Mouse (Mus musculus): ENCODE results near the gene Cntrob. TPM values are rescaled to one million over a fixed set of nuclear protein-coding genes. Genes with fewer than 3 reads are reported as not detected.
"Not testable (repeated sequence)": the region's sequence is repeated elsewhere in the genome, so short reads cannot be mapped to it uniquely, and the experiment has no call there.

Gene Cntrob
- polyA plus RNA-seq, 1 experiment = 17.6 TPM

DNA sequence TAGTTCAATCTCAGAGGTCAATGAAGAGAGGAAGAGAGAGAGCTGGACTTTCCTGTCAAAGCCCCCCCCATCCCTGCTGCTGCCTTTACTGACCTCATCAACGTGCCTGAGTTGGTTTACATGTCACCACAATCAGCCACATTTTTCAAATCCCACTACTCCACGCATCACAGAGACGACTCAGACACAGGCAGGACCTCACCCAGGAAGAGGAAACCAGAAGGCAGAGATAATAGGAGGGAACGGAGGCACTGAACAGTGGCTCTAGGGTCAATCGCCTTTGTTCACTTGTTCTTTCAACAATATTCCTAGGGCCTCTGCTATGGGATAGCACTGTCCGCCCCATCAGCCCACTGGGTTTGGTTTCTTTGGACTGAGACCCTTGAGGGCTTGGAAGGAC is 4.1 kb upstream of the Cntrob start:
- H3K27ac ChIP-seq (ENCODE audit: insufficient read depth, low read length) = no peak overlapping the region
- H3K4me1 ChIP-seq (ENCODE audit: control insufficient read depth, insufficient read depth, low read length) = peaks cover 8% of the 10 kb centered on the region; the same call in 1 of the 2 replicates
- no peak for TF ChIP-seq CTCF (IDR thresholded peaks at IDR 0.05; ENCODE audit: borderline replicate concordance, insufficient read depth, low read length)
- TF ChIP-seq POLR2A (IDR thresholded peaks at IDR 0.05; ENCODE audit: low read depth, low read length) = no peak
- H3K4me3 ChIP-seq (ENCODE audit: insufficient read depth, low read length) = no peak overlapping the region

- H3K4me3 ChIP-seq (ENCODE audit: insufficient read depth, low read length) = no peak overlapping the region
- no peak overlapping the region for H3K27ac ChIP-seq (ENCODE audit: insufficient read depth, low read length)
- H3K4me1 ChIP-seq (ENCODE audit: control insufficient read depth, insufficient read depth, low read length) = peaks cover 11% of the 10 kb centered on the region; the same call in 1 of the 2 replicates
- no peak for TF ChIP-seq CTCF (IDR thresholded peaks at IDR 0.05; ENCODE audit: borderline replicate concordance, insufficient read depth, low read length)
- no peak for TF ChIP-seq POLR2A (IDR thresholded peaks at IDR 0.05; ENCODE audit: low read depth, low read length)
Measured at GRCm38 (mm10) chr11:69327157-69327442, 3.5 kb upstream of the Cntrob start.

- TF ChIP-seq POLR2A (IDR thresholded peaks at IDR 0.05; ENCODE audit: low read depth, low read length) = no peak
- TF ChIP-seq CTCF (IDR thresholded peaks at IDR 0.05; ENCODE audit: borderline replicate concordance, insufficient read depth, low read length) = no peak
- Histone ChIP-seq H3K27ac (ENCODE audit: insufficient read depth, low read length) (peak overlapping the region; percentile 30; the same call in 1 of the 2 replicates), H3K4me1 (ENCODE audit: control insufficient read depth, insufficient read depth, low read length) (peaks cover 11% of the 10 kb centered on the region; the same call in 1 of the 2 replicates)
Measured at GRCm38 (mm10) chr11:69326408-69327156, 3.0 kb upstream of the Cntrob start.

GRCm38 (mm10) chr11:69325628-69326407 is 2.2 kb upstream of the Cntrob start, which contains the start of gene Kcnab3:
Gene Kcnab3 (plus strand): TSS chr11:69326258.
- H3K4me3 ChIP-seq (ENCODE audit: insufficient read depth, low read length) = peak within 1 kb of the TSS; percentile 40
- peak within 1 kb of the TSS; percentile 95 for H3K27ac ChIP-seq (ENCODE audit: insufficient read depth, low read length)
- peaks cover 11% of the 10 kb centered on the region; the same call in 1 of the 2 replicates for H3K4me1 ChIP-seq (ENCODE audit: control insufficient read depth, insufficient read depth, low read length)
- TF ChIP-seq CTCF (IDR thresholded peaks at IDR 0.05; ENCODE audit: borderline replicate concordance, insufficient read depth, low read length) (no peak), POLR2A (IDR thresholded peaks at IDR 0.05; ENCODE audit: low read depth, low read length) (peak; percentile 78)

More at GRCm38 (mm10) chr11:69326408-69327156, 3.0 kb upstream of the Cntrob start:
- H3K4me3 ChIP-seq (ENCODE audit: insufficient read depth, low read length) = peak overlapping the region; percentile 32

DNA sequence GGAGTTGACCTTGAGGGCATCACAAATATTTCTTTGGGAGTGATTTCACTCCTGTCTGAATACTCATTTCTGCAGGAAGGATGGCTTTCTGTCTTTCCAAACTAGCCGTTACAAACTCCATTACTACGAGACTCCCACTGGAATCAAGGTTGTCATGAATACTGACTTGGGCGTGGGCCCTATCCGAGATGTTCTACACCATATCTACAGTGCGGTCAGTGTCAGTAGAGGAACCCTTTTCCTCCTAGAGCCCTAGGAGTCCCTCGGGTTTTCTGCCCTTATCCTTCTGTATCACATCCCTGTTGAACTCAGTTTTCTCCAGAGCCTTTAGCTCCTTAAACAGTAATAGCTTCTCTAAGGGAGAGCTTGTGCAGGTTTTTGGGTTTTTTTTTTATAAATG is 1.2 kb upstream of the Cntrob start:
- peak overlapping the region; percentile 82 for H3K4me3 ChIP-seq (ENCODE audit: insufficient read depth, low read length)
- peaks cover 11% of the 10 kb centered on the region; the same call in 1 of the 2 replicates for H3K4me1 ChIP-seq (ENCODE audit: control insufficient read depth, insufficient read depth, low read length)
- TF ChIP-seq CTCF (IDR thresholded peaks at IDR 0.05; ENCODE audit: borderline replicate concordance, insufficient read depth, low read length) = no peak
- no peak for TF ChIP-seq POLR2A (IDR thresholded peaks at IDR 0.05; ENCODE audit: low read depth, low read length)
- no peak overlapping the region; the same call in 1 of the 2 replicates for H3K27ac ChIP-seq (ENCODE audit: insufficient read depth, low read length)

GRCm38 (mm10) chr11:69322693-69323471 is 693 bp downstream of the Cntrob start:
- 0 out of 2 replicates have a peak, but pooled peaks have one; percentile 7 for TF ChIP-seq POLR2A (IDR thresholded peaks at IDR 0.05; ENCODE audit: low read depth, low read length)
- TF ChIP-seq CTCF (IDR thresholded peaks at IDR 0.05; ENCODE audit: borderline replicate concordance, insufficient read depth, low read length) = no peak
- H3K4me1 ChIP-seq (ENCODE audit: control insufficient read depth, insufficient read depth, low read length) = peaks cover 11% of the 10 kb centered on the region; the same call in 1 of the 2 replicates
- H3K4me3 ChIP-seq (ENCODE audit: insufficient read depth, low read length) = peak overlapping the region; percentile 76
- H3K27ac ChIP-seq (ENCODE audit: insufficient read depth, low read length) = peak overlapping the region; percentile 32; the same call in 1 of the 2 replicates

DNA sequence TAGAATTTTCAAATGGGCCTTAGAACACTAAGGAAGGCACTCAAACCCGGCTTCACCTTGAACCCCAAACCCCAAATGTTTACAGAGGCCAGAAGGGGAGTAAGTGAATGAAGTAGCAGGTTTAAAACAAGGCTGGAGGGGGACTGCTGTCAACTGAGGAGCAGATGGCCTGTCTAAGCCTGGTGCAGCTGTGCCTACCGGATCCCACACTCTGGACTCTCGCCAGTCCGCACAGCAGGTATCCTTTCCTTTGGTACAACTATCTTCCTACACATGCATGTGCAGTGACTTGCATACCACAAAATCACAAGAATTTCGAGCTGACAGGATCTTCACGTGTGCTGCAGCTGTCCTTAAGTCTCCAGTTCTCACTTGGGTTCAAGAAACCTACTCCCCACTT is 1.6 kb downstream of the Cntrob start:
- Histone ChIP-seq H3K27ac (ENCODE audit: insufficient read depth, low read length) (no peak overlapping the region), H3K4me3 (ENCODE audit: insufficient read depth, low read length) (0 out of 2 replicates have a peak overlapping the region, but pooled peaks have one; percentile 7), H3K4me1 (ENCODE audit: control insufficient read depth, insufficient read depth, low read length) (peaks cover 11% of the 10 kb centered on the region; the same call in 1 of the 2 replicates)
- TF ChIP-seq POLR2A (IDR thresholded peaks at IDR 0.05; ENCODE audit: low read depth, low read length) (no peak), CTCF (IDR thresholded peaks at IDR 0.05; ENCODE audit: borderline replicate concordance, insufficient read depth, low read length) (no peak)

- Histone ChIP-seq H3K27ac (ENCODE audit: insufficient read depth, low read length) (no peak overlapping the region), H3K4me3 (ENCODE audit: insufficient read depth, low read length) (no peak overlapping the region)
- no peak for TF ChIP-seq CTCF (IDR thresholded peaks at IDR 0.05; ENCODE audit: borderline replicate concordance, insufficient read depth, low read length)
- TF ChIP-seq POLR2A (IDR thresholded peaks at IDR 0.05; ENCODE audit: low read depth, low read length) = no peak
Measured at GRCm38 (mm10) chr11:69321580-69321979, 2.0 kb downstream of the Cntrob start.

GRCm38 (mm10) chr11:69318000-69318399 is 5.6 kb downstream of the Cntrob start:
- not testable (repeated sequence) for H3K4me3 ChIP-seq (ENCODE audit: insufficient read depth, low read length); H3K27ac ChIP-seq (ENCODE audit: insufficient read depth, low read length); H3K4me1 ChIP-seq (ENCODE audit: control insufficient read depth, insufficient read depth, low read length)

More at GRCm38 (mm10) chr11:69321580-69321979, 2.0 kb downstream of the Cntrob start:
- peaks cover 11% of the 10 kb centered on the region; the same call in 1 of the 2 replicates for H3K4me1 ChIP-seq (ENCODE audit: control insufficient read depth, insufficient read depth, low read length)

All from embryonic fibroblast, embryonic 13.5 days (primary cell).